Mouse (Mus musculus): ENCODE data around the gene Dock3. TPM values are rescaled to one million over a fixed set of nuclear protein-coding genes. Genes with fewer than 3 reads are reported as not detected.

Dock3 gene
- polyA plus RNA-seq, 1 experiment: 4.5 TPM

GRCm38 (mm10) chr9:106884306-106884705 lies 347.4 kb downstream of the Dock3 start:
- peaks cover 24% of the 10 kb centered on the region for H3K36me3 ChIP-seq (ENCODE audit: control insufficient read depth, insufficient read depth, low read length, poor library complexity, severe bottlenecking)
- peaks cover 2% of the 10 kb centered on the region for H3K4me1 ChIP-seq (ENCODE audit: control insufficient read depth, insufficient read depth, low read length)
- H3K9me3 ChIP-seq (replicated peaks; ENCODE audit: control insufficient read depth, insufficient read depth, low read length, poor library complexity, severe bottlenecking): no peaks in the 10 kb centered on the region
- TF ChIP-seq POLR2A (IDR thresholded peaks at IDR 0.05; ENCODE audit: insufficient read depth, low read length) (no peak), CTCF (IDR thresholded peaks at IDR 0.05; ENCODE audit: low read depth, low read length) (no peak), EP300 (IDR thresholded peaks at IDR 0.05; ENCODE audit: insufficient read depth, low read depth, low read length) (no peak)
- H3K27ac ChIP-seq (ENCODE audit: insufficient read depth, low read length): no peak overlapping the region
- H3K27me3 ChIP-seq (ENCODE audit: control insufficient read depth, insufficient read depth, low read length, poor library complexity, severe bottlenecking): no peaks in the 10 kb centered on the region
- H3K4me3 ChIP-seq (ENCODE audit: low read depth, low read length): peak overlapping the region; percentile 94
- H3K9ac ChIP-seq (ENCODE audit: low read depth, poor library complexity, severe bottlenecking): peak overlapping the region; percentile 97; the same call in 1 of the 2 replicates

- no peak overlapping the region for H3K9ac ChIP-seq (ENCODE audit: low read depth, poor library complexity, severe bottlenecking)
Measured at GRCm38 (mm10) chr9:106883085-106883484, 348.6 kb downstream of the Dock3 start.

GRCm38 (mm10) chr9:106882176-106882575 lies 349.5 kb downstream of the Dock3 start:
- Histone ChIP-seq H3K9ac (ENCODE audit: low read depth, poor library complexity, severe bottlenecking) (no peak overlapping the region), H3K9me3 (replicated peaks; ENCODE audit: control insufficient read depth, insufficient read depth, low read length, poor library complexity, severe bottlenecking) (no peaks in the 10 kb centered on the region), H3K27me3 (ENCODE audit: control insufficient read depth, insufficient read depth, low read length, poor library complexity, severe bottlenecking) (no peaks in the 10 kb centered on the region), H3K36me3 (ENCODE audit: control insufficient read depth, insufficient read depth, low read length, poor library complexity, severe bottlenecking) (peaks cover 18% of the 10 kb centered on the region), H3K27ac (ENCODE audit: insufficient read depth, low read length) (no peak overlapping the region), H3K4me1 (ENCODE audit: control insufficient read depth, insufficient read depth, low read length) (no peaks in the 10 kb centered on the region), H3K4me3 (ENCODE audit: low read depth, low read length) (no peak overlapping the region)
- TF ChIP-seq CTCF (IDR thresholded peaks at IDR 0.05; ENCODE audit: low read depth, low read length): no peak
- no peak for TF ChIP-seq POLR2A (IDR thresholded peaks at IDR 0.05; ENCODE audit: insufficient read depth, low read length)
- TF ChIP-seq EP300 (IDR thresholded peaks at IDR 0.05; ENCODE audit: insufficient read depth, low read depth, low read length): no peak

More at GRCm38 (mm10) chr9:106883085-106883484, 348.6 kb downstream of the Dock3 start:
- no peak overlapping the region for H3K27ac ChIP-seq (ENCODE audit: insufficient read depth, low read length)
- peaks cover 14% of the 10 kb centered on the region for H3K36me3 ChIP-seq (ENCODE audit: control insufficient read depth, insufficient read depth, low read length, poor library complexity, severe bottlenecking)
- TF ChIP-seq CTCF (IDR thresholded peaks at IDR 0.05; ENCODE audit: low read depth, low read length) (no peak), EP300 (IDR thresholded peaks at IDR 0.05; ENCODE audit: insufficient read depth, low read depth, low read length) (no peak), POLR2A (IDR thresholded peaks at IDR 0.05; ENCODE audit: insufficient read depth, low read length) (no peak)
- no peaks in the 10 kb centered on the region for H3K27me3 ChIP-seq (ENCODE audit: control insufficient read depth, insufficient read depth, low read length, poor library complexity, severe bottlenecking)
- H3K9me3 ChIP-seq (replicated peaks; ENCODE audit: control insufficient read depth, insufficient read depth, low read length, poor library complexity, severe bottlenecking): no peaks in the 10 kb centered on the region
- H3K4me1 ChIP-seq (ENCODE audit: control insufficient read depth, insufficient read depth, low read length): no peaks in the 10 kb centered on the region
- no peak overlapping the region for H3K4me3 ChIP-seq (ENCODE audit: low read depth, low read length)

- H3K9me3 ChIP-seq (replicated peaks; ENCODE audit: control insufficient read depth, insufficient read depth, low read length, poor library complexity, severe bottlenecking): no peaks in the 10 kb centered on the region
- no peak overlapping the region for H3K9ac ChIP-seq (ENCODE audit: low read depth, poor library complexity, severe bottlenecking)
- no peak overlapping the region for H3K4me3 ChIP-seq (ENCODE audit: low read depth, low read length)
- no peaks in the 10 kb centered on the region for H3K4me1 ChIP-seq (ENCODE audit: control insufficient read depth, insufficient read depth, low read length)
- TF ChIP-seq CTCF (IDR thresholded peaks at IDR 0.05; ENCODE audit: low read depth, low read length) (no peak), POLR2A (IDR thresholded peaks at IDR 0.05; ENCODE audit: insufficient read depth, low read length) (no peak), EP300 (IDR thresholded peaks at IDR 0.05; ENCODE audit: insufficient read depth, low read depth, low read length) (no peak)
- no peaks in the 10 kb centered on the region for H3K27me3 ChIP-seq (ENCODE audit: control insufficient read depth, insufficient read depth, low read length, poor library complexity, severe bottlenecking)
- no peak overlapping the region for H3K27ac ChIP-seq (ENCODE audit: insufficient read depth, low read length)
- H3K36me3 ChIP-seq (ENCODE audit: control insufficient read depth, insufficient read depth, low read length, poor library complexity, severe bottlenecking): peaks cover 23% of the 10 kb centered on the region
Measured at GRCm38 (mm10) chr9:106881071-106881755, 350.5 kb downstream of the Dock3 start.

DNA sequence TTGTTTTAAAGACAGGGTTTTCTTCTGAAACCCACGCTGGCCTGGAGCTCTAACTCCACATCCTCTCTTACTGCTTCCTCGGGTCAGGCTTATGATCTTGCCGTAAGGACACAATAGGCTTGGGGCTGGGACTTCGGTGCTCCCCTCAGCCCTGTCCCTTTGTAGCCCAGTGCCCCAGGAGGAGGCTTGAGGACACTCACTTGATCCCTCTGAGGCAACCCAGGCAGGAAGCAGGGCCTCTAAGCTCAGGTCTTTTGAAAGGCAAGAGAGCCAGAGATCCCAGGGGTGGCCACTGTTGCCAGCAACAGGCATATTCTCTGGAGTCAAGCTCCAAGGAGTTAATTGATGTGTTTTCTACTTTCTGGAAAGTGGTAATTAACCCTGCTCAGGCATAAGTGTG lies 352.2 kb downstream of the Dock3 start:
- Histone ChIP-seq H3K4me1 (ENCODE audit: control insufficient read depth, insufficient read depth, low read length) (no peaks in the 10 kb centered on the region), H3K9ac (ENCODE audit: low read depth, poor library complexity, severe bottlenecking) (no peak overlapping the region), H3K27me3 (ENCODE audit: control insufficient read depth, insufficient read depth, low read length, poor library complexity, severe bottlenecking) (no peaks in the 10 kb centered on the region), H3K36me3 (ENCODE audit: control insufficient read depth, insufficient read depth, low read length, poor library complexity, severe bottlenecking) (peaks cover 40% of the 10 kb centered on the region), H3K9me3 (replicated peaks; ENCODE audit: control insufficient read depth, insufficient read depth, low read length, poor library complexity, severe bottlenecking) (no peaks in the 10 kb centered on the region), H3K4me3 (ENCODE audit: low read depth, low read length) (no peak overlapping the region), H3K27ac (ENCODE audit: insufficient read depth, low read length) (no peak overlapping the region)
- TF ChIP-seq EP300 (IDR thresholded peaks at IDR 0.05; ENCODE audit: insufficient read depth, low read depth, low read length) (no peak), CTCF (IDR thresholded peaks at IDR 0.05; ENCODE audit: low read depth, low read length) (no peak), POLR2A (IDR thresholded peaks at IDR 0.05; ENCODE audit: insufficient read depth, low read length) (no peak)

DNA sequence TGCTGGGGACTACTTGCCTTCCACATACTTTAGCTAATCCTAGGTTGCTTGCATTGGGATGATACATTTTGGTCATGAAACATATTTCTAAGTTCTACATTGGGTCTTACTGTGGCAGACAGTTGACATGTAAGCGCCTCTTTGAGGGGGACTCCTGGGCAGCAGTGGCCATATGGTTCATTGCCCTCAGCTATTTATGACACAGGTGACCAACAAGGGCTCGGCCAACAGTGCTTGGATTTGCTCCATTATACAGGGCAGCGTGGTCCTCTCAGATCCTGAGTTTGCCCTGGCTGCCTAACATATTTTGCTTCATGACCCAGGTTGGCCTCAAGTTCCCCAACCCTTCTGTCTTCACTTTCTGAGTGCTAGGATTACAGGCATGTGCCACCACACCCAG lies 355.0 kb downstream of the Dock3 start:
- Histone ChIP-seq H3K4me1 (ENCODE audit: control insufficient read depth, insufficient read depth, low read length) (no peaks in the 10 kb centered on the region), H3K27ac (ENCODE audit: insufficient read depth, low read length) (no peak overlapping the region), H3K9me3 (replicated peaks; ENCODE audit: control insufficient read depth, insufficient read depth, low read length, poor library complexity, severe bottlenecking) (no peaks in the 10 kb centered on the region), H3K9ac (ENCODE audit: low read depth, poor library complexity, severe bottlenecking) (no peak overlapping the region), H3K4me3 (ENCODE audit: low read depth, low read length) (no peak overlapping the region), H3K36me3 (ENCODE audit: control insufficient read depth, insufficient read depth, low read length, poor library complexity, severe bottlenecking) (peaks cover 53% of the 10 kb centered on the region), H3K27me3 (ENCODE audit: control insufficient read depth, insufficient read depth, low read length, poor library complexity, severe bottlenecking) (no peaks in the 10 kb centered on the region)
- TF ChIP-seq POLR2A (IDR thresholded peaks at IDR 0.05; ENCODE audit: insufficient read depth, low read length) (no peak), EP300 (IDR thresholded peaks at IDR 0.05; ENCODE audit: insufficient read depth, low read depth, low read length) (no peak), CTCF (IDR thresholded peaks at IDR 0.05; ENCODE audit: low read depth, low read length) (no peak)

Measured in ES-Bruce4 (cell line).